Mouse (Mus musculus): ENCODE measurements at regions not wholly inside any gene's neighbourhood (a gene's known extent, or its start where the extent isn't known, plus 50 kb on each side); places are given as distances from the start of the nearest gene placed in this dataset.
"Not testable (repeated sequence)": the region's sequence is repeated elsewhere in the genome, so short reads cannot be mapped to it uniquely, and the experiment has no call there.

DNA sequence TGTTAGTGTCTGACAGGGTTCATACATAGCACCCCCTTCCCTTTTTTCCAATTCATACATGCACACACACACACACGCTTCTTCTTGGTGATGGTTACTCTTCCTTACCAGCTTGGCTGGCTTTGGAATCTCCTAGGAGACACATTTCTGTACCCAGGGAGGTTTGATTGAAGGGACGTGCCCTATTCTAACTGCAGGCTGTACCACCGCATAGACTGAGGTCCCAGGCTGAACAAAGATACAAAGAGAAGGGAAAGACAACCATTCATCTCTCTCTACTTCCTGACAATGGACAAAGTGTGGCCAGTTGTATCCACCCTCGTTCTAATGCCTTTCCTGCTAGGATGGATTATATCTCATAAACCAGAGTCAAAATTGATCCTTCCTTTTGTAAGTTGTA is 100.0 kb downstream of the Raet1d start:
- DNase-seq (ENCODE audit: low spot score in 2 of 2), result not testable (repeated sequence)

DNA sequence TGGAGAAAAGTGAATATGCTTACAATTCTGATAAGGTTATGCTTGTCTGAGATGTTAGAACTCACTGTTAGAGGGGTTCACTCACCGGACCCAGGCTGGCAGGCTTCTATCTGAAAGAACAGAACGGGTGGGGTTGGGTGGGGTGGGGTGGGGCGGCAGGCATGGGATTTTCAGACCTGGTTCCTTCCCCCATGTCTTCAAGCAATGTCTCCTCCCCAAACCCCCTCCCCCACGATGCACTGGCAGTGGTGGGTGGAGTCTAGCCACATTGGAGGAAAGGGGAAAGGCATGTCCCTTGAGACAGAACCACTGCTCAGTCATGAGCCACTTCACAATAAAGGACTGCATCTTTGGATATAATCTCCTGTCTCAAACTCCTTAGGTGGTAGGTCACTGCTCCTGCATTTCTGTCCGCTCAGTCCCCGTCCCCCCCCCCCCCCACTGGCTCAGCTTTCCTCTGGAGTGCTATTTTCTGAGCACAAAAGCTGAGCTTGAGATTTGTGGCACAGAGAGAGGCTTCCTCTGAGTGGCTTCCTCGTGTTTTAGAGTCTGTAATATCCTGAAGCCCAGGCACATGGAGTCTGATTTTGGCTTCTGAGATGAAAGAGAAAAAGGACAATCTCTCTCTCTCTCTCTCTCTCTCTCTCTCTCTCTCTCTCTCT is 100.6 kb downstream of the Raet1d start:
- DNase-seq (ENCODE audit: low spot score in 2 of 2), result not testable (repeated sequence)

DNA sequence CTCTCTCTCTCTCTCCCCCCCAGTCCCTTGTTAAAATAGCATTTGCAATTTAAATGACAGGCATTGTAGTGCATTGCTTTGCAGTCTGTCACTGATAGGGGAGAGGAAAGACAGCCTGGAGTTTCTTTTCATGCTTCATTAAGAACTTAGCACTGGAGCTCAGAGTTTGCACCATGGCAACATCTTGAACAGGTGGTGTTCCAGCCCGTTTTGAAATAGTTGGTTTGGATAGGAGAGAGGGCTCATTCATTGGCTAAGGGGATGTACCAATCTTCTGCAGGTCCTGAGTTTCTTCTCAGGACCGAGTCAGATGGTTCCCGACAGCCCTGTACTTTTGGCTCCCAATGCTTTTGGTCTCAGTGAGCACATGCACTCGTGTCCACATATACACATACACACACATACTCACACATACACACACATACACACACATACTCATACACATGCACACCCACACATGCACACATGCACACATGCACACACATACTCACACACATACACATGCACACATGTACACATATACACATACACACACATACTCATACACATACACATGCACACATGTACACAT is 101.2 kb downstream of the Raet1d start:
- DNase-seq (ENCODE audit: low spot score in 2 of 2), result not testable (repeated sequence)

DNA sequence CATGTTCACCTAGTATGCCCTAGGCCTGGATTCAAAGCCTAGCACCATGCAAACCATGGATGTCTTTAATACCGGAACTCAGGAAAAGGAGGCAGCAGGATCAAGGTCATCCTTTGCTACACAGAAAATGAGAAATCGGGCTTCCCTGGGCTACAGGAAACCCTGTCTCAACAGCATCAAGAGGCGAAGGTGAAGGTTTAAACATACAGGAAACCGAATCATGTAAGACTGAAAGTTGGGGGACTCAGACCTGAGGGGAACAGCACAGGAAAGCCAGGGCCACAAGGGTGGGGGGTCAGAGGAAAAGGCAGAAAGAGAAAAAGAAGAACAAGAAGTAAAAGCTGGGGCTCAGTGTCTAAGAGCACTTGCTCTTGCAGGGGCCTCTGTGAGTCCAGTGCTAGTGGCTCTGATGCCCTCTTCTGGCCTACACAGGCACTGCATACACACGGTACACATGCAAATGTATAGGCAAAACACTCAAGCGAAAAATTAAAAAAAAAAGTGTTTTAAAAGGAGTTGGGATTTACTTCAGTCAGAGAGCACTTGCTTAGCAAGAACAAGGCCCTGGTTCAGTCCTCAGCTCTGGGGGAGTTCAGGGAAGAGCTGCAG is 111.5 kb downstream of the Raet1d start:
- peak; percentile 13 to 31 for DNase-seq (ENCODE audit: low spot score in 2 of 2)

DNA sequence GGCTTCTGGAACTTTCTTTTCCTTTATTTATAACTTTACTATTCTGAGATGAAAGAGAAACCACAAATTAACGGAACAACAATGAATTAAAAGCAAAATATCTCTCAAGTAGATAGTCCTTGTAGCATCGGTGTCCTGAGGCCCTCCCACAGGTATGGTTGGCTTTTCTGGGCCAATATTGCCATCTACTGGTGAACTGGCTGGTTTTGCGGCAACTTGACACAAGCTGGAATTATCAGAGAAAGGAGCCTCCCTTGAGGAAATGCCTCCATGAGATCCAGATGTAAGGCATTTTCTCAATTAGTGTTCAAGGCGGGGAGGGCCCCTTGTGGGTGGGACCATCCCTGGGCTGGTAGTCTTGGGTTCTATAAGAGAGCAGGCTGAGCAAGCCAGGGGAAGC is 119.5 kb downstream of the Raet1d start:
- peak; percentile 41 to 59 for DNase-seq (ENCODE audit: low spot score in 2 of 2)

DNA sequence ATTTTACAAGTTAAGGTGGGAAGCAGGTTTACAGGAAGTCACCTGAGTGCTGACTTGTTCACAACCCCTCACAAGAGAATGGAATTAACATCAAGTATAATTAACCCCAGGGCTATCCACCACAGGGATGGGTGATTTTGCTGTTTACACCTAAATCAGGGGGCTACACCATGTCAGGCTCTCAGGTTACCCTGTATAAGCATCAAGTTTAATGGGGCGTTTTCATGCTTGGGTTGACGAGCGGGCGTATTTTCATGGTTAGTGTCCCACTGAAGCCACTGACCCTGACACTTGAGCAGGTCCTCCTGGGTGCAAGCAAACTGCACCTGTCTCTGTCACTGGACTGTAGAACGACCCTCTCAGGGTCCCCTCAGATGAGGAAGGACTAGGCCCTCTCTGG is 126.7 kb downstream of the Raet1d start:
- DNase-seq (ENCODE audit: low spot score in 2 of 2), result not testable (repeated sequence)

DNA sequence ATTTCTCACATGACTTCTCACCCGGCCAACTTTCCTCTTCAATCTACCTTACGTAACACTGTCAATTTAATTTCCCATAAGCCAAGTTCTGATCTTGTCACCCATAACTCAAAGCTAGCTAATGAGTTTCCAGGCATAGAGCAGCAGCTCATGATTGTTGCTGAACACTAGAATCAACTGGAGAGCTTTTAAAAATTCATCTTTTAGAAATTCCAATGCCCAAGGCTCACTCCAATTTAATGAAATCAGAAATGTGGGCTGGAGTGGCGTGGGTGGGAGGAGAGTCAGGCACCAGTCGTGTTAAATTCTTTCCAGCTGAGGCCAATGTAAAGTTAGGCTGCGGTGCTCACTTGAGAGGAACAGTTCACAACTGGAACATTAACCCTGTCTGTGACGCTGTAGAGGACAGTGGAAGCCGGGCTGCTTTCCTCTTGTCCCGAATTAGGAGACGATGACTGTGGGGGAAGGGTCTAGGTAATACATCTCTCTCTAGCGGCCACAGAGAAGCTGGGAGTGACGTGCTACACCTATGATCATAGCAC is 131.5 kb downstream of the Raet1d start:
- not testable (repeated sequence) for DNase-seq (ENCODE audit: low spot score in 2 of 2)

DNA sequence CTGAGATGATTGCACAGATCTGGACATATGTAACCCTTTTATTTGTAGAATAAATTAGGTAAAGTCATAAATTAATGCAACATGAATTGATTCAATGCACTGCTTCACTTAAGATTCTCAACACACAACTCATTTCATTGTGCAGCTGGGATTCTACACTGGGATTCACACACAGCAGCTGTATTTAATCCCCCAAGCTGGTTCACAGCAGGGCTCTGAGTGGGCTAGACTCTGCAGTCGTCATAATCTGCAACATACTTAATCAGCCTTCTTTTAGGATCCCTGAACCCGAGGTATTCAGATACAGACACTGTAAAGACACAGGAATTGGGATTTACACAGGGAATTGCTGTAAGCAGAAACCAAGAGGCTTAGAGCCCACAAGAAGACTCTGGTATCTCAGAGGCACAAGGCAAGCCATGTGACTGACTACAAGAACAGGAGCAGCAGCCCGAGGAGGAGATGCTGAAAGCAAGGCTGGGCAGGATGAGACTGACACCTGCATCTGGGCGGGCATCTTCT is 135.7 kb downstream of the Raet1d start:
- DNase-seq (ENCODE audit: low spot score in 2 of 2), result no peak

Measured in layer of hippocampus, postnatal 10 days (tissue).